Mouse (Mus musculus) Patski (cell line): ENCODE results near the gene Dnah1. TPM values are rescaled to one million over a fixed set of nuclear protein-coding genes. Genes with fewer than 3 reads are reported as not detected.

ENCODE experiments used
- ATAC-seq: fragments of 100-300 bp; one replicate; pipeline ENCODE4 v1.8.0; 2021
- CTCF ChIA-PET: fragments of 350-600 bp; sonication (Branson Sonifier 250); formaldehyde crosslinking; loops from one replicate; lab custom pipeline; 2022; ENCODE audit warnings: inconsistent platforms; lab: Charles Lee
- POLR2A ChIA-PET: fragments of 350-600 bp; sonication (Branson Sonifier 250); formaldehyde crosslinking; loops from one replicate; lab custom pipeline; 2022; ENCODE audit warnings: antibody characterized with exemption, inconsistent platforms; lab: Charles Lee
- DNase-seq: peaks from one replicate; pipeline ENCODE4 v3.0.0-alpha.2; 2011; ENCODE audit warnings: low read depth, low spot score
- H3K27me3 ChIP-seq: fragments of 371-371 bp; one replicate; pipeline ENCODE4 v1.5.1; 2021
- CTCF ChIP-seq: fragments of 100-300 bp; IDR thresholded peaks from one replicate; pipeline ENCODE4 v1.5.1; 2021
- in situ Hi-C: fragments of 300-500 bp; cut with MboI; formaldehyde crosslinking; loops from 3 replicates; pipeline ENCODE4 v1.11.1; 2018; ENCODE audit warnings: low pct_unique_long_range_greater_than_20kb, mixed read lengths
- polyA plus RNA-seq: library from polyadenylated mRNA; unstranded; gene quantifications from one replicate; pipeline ENCODE4 v1.2.3, GENCODE M21; 2021

The Dnah1 gene
- polyA plus RNA-seq, 1 experiment from 2014 or later = 0.10 TPM

- TF ChIP-seq CTCF = no peak
- H3K27me3 ChIP-seq = no peaks in the 10 kb centered on the region
- DNase-seq (no peak), ATAC-seq (no peak)
- CTCF ChIA-PET = interaction anchor here (1.1 kb wide), 1 partner anchor 10 kb away, joined by 3 read pairs; no protein-coding TSS in a partner anchor
- POLR2A ChIA-PET = no interaction called here
- in situ Hi-C loops = no loop called here
These were observed 78.9 kb downstream of the Dnah1 start for GRCm38 (mm10) chr14:31244777-31245176.

DNA sequence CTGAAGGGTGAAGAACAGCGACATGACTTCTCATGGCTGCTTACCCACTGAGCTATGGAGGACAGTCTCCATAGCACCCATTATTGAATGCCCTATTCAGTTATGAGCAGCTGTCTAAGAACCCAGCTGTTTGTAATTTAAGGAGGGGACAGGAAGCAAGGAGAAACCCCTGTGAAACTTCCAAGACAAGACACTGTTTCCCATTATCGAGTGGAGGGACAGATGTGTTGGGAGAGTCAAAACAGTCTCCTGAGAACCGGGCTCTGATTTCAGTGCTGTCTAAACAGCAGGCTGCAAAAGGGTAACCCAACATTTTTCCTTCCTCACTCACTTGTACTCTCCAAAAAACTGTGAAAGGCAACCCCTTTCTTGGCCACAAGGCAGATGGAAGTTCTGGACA lies 83.2 kb downstream of the Dnah1 start:
- in situ Hi-C loops = no loop called here
- ChIA-PET POLR2A (interaction anchor here (1.1 to 1.5 kb wide), 2 partner anchors 9 to 10 kb away, joined by 3 to 4 read pairs; partner anchors contain the start of genes Bap1 and Phf7), CTCF (interaction anchor here (1.5 kb wide), 1 partner anchor 10 kb away, joined by 3 read pairs; no protein-coding TSS in a partner anchor)
- DNase-seq (no peak), ATAC-seq (no peak)
- H3K27me3 ChIP-seq = no peaks in the 10 kb centered on the region
- TF ChIP-seq CTCF = no peak

DNA sequence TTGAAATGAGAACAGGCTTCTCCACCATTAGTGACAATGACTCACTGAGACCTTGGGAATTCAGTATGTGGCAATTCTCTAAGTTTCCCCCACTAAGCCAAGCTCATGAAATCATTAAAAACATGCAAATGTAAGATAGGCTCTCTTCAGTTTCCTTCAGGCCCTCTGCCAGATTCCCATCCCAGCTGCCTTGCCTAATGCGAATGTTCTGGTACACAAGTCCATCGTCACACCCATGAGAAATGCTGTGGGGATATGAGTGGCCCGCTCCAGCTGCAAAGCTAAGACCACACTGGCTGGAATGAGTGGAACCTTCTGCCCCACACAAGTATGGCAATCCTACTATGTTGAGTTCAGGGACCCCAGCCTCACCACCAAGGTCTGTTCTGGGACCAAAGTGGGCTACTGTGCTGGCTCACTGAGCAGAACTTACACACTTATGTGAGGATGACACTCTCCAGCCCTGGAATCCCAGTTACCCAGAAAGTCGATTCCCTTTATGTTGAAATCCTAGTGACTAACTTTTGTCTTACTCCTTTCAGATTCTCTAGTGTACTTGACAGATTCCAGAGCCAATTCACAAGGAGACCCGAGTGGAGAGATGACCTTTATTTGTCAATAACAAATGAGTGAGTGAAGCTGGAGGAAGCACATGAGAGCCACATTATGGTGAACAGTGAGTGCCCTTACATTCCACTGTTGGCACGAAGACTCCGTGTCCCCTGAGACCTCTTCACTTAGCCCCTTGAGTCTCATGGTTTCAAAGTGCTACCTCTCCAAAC lies 86.4 kb downstream of the Dnah1 start:
- POLR2A ChIA-PET = interaction anchor here (1.3 kb wide), 1 partner anchor 22 kb away, joined by 5 read pairs; no protein-coding TSS in a partner anchor
- in situ Hi-C loops = no loop called here
- peak; percentile 23 for ATAC-seq
- H3K27me3 ChIP-seq = no peaks in the 10 kb centered on the region
- DNase-seq = no peak
- CTCF ChIA-PET = interaction anchor here (0.9 to 2.1 kb wide), 5 partner anchors 11 to 27 kb away, joined by 3 to 7 read pairs (median 4); partner anchors contain the start of genes Bap1 and Phf7
- TF ChIP-seq CTCF = no peak

DNA sequence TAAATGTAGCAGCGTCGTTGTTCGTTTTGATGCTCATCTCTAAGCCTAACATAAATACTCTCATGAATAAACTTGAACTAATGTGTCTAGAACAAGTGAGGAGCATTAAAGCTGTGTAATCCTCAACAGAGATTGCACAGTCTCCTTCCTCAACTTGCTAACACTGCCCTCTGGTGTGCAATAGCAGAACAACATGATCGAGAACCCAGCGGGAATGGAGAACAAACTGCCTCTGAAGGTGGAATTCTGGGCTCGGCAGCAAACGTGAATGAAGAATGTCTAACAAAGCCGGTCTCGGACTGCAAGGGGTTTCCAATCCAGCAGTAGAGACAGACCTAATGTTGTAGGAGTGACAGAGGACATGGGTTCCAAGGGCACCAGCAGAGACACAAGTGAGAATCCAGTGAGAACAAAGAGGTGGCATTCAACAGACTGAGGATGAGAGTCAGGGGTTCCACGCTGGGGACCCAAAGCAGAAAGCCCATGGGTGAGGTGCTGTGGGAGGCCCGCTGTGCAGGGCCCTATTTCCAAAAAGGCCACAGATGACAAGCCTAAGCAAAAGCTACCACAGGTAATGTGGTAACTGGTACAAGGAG lies 89.6 kb downstream of the Dnah1 start:
- DNase-seq (no peak), ATAC-seq (no peak)
- CTCF ChIA-PET = interaction anchor here (1.0 to 1.7 kb wide), 6 partner anchors 9 to 24 kb away, joined by 3 to 7 read pairs (median 4); no protein-coding TSS in a partner anchor
- no peaks in the 10 kb centered on the region for H3K27me3 ChIP-seq
- POLR2A ChIA-PET = no interaction called here
- in situ Hi-C loops = no loop called here
- TF ChIP-seq CTCF = no peak

- POLR2A ChIA-PET = interaction anchor here (1.3 kb wide), 1 partner anchor 27 kb away, joined by 4 read pairs; no protein-coding TSS in a partner anchor
- H3K27me3 ChIP-seq = no peaks in the 10 kb centered on the region
- ATAC-seq = no peak
- DNase-seq = no peak
- CTCF ChIA-PET = interaction anchor here (1.0 to 1.7 kb wide), 5 partner anchors 10 to 23 kb away, joined by 3 to 7 read pairs (median 5); no protein-coding TSS in a partner anchor
- in situ Hi-C loops = no loop called here
- no peak for TF ChIP-seq CTCF
These were observed 90.4 kb downstream of the Dnah1 start for GRCm38 (mm10) chr14:31233070-31233995.

- TF ChIP-seq CTCF = no peak
- POLR2A ChIA-PET = interaction anchor here (1.3 to 3.0 kb wide), 2 partner anchors 19 to 26 kb away, joined by 4 to 13 read pairs; partner anchors contain the start of genes Bap1 and Phf7
- in situ Hi-C loops = no loop called here
- CTCF ChIA-PET = interaction anchor here (1.2 to 1.7 kb wide), 3 partner anchors 13 to 19 kb away, joined by 5 to 7 read pairs (median 6); partner anchors contain the start of gene Sema3g
- H3K27me3 ChIP-seq = no peaks in the 10 kb centered on the region
- ATAC-seq (no peak), DNase-seq (no peak)
These were observed 91.2 kb downstream of the Dnah1 start for GRCm38 (mm10) chr14:31232404-31233069.

DNA sequence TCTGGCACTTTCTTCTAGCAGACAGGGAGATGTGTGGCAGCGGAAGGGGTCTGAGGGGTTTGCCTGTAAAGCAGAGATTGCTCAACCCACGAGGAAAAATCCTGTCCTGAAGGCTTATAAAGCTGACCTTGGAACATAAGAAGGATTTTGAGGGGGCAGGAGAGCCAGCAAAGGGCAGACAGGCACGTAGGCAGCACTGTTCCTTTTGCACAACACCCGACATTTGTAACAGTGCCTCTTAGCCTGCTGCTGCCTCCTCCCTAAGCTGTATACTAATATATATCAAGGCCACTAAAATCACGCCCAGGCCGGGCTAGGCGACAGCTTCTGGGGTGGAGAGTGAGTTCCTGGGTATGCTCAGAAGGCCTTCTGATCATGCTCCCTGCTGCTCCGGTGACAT lies 93.3 kb downstream of the Dnah1 start:
- ChIA-PET POLR2A (interaction anchor here (0.9 to 3.0 kb wide), 3 partner anchors 9 to 21 kb away, joined by 3 to 13 read pairs (median 3); partner anchors contain the start of genes Bap1 and Phf7), CTCF (interaction anchor here (1.1 to 2.2 kb wide), 6 partner anchors 10 to 20 kb away, joined by 3 to 10 read pairs (median 3); no protein-coding TSS in a partner anchor)
- H3K27me3 ChIP-seq = no peaks in the 10 kb centered on the region
- TF ChIP-seq CTCF = no peak
- in situ Hi-C loops = no loop called here
- no peak for DNase-seq
- no peak for ATAC-seq

- ChIA-PET POLR2A (no interaction called here), CTCF (interaction anchor here (0.7 to 1.9 kb wide), 2 partner anchors 11 to 21 kb away, joined by 3 to 6 read pairs; partner anchors contain the start of gene Sema3g)
- no peak for ATAC-seq
- in situ Hi-C loops = no loop called here
- no peaks in the 10 kb centered on the region for H3K27me3 ChIP-seq
- TF ChIP-seq CTCF = no peak
- DNase-seq = no peak
These were observed 95.5 kb downstream of the Dnah1 start for GRCm38 (mm10) chr14:31228234-31228633.

DNA sequence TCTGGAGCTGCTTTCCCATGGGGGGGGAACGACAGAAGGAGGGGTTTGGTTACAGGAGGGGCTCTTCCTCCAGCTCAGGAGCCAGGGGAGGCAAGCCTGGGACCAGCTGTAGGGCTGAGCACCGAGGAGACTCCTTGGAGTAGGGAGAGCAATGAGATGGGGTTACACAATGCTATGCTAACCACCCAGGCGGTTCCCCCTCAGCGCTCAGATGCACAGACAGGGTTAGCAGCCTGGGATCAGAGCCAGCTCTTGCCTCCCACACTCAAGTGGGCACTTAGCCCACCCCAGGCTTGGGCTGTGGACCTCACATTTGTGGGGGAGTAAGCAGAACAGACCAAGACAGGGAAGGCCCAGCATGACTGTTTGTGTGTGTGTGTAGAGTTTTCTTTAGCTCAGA lies 96.7 kb downstream of the Dnah1 start:
- no peak for TF ChIP-seq CTCF
- H3K27me3 ChIP-seq = no peaks in the 10 kb centered on the region
- in situ Hi-C loops = no loop called here
- ChIA-PET CTCF (interaction anchor here (0.7 to 1.9 kb wide), 7 partner anchors 9 to 201 kb away, joined by 3 to 6 read pairs (median 3); partner anchors contain the start of genes Sema3g and Tnnc1), POLR2A (no interaction called here)
- DNase-seq (peak; percentile 83), ATAC-seq (peak; percentile 82)
